Mouse (Mus musculus) bone marrow, adult 2 months (tissue): ENCODE measurements around the gene Elf2.

ENCODE experiments used
- CTCF ChIP-seq: fragments of 200-500 bp; IDR thresholded peaks from 2 replicates; pipeline ENCODE4 v1.5.1; 2011; ENCODE audit warnings: low read length, control low read depth; ENCODE audit not compliant: control insufficient read depth, insufficient read depth
- POLR2A ChIP-seq: fragments of 200-500 bp; IDR thresholded peaks from 2 replicates; pipeline ENCODE4 v1.6.1; 2011; ENCODE audit warnings: low read depth, mild to moderate bottlenecking, control low read depth, low read length, borderline replicate concordance; ENCODE audit not compliant: control insufficient read depth

- TF ChIP-seq POLR2A (no peak), CTCF (no peak)
Measured at GRCm38 (mm10) chr3:51204897-51205296, 135.6 kb downstream of the Elf2 start.
